Mouse (Mus musculus) hematopoietic stem cell, adult 5-6 weeks (primary cell): ENCODE measurements around the gene Krt7. TPM values are rescaled to one million over a fixed set of nuclear protein-coding genes. Genes with fewer than 3 reads are reported as not detected.

ENCODE experiments used
- ATAC-seq, 2 experiments: fragments of 125-278 bp in 1 of 2; replicated peaks in 1 of 2; 2 replicates each; pipeline ENCODE4 v1.8.0; 2016 to 2017; ENCODE audit warnings: inconsistent platforms in 2 of 2, mild to moderate bottlenecking in 2 of 2, moderate number of reproducible peaks in 2 of 2, low read depth in 1 of 2, moderate TSS enrichment in 1 of 2; ENCODE audit not compliant: low FRiP score in 2 of 2, poor library complexity in 2 of 2, severe bottlenecking in 2 of 2, insufficient read depth in 1 of 2, low TSS enrichment in 1 of 2
- total RNA-seq: library from RNA; stranded (forward); fragments of 172-1452, 232-1000 nt; gene quantifications from 2 replicates; pipeline ENCODE4 v1.2.3, GENCODE M21; 2017

The Krt7 gene
- total RNA-seq = 11.5 and 13.9 TPM in 2 replicates

DNA sequence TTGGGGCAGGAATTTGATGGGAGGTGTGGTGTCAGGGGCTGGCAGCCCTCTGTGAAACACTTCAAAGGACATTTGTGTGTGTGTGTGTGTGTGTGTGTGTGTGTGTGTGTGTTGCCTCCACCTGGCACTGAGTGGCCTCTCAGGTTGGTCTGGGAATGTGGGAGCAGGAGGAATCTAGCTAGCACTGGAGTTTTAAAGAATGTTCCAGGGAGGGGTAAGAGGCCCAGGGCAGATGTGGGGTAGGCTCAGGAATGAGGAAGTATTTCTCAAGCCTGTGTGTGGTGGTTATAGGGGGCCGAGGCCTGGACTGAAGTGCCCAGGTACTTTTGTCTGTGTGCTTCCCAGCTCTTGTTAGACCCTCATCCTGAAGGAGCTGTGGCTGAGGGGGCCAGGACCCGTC, at the start of gene Krt7:
Krt7 (plus strand) TSS at position 269 of the 400 bp plus-strand sequence.
- peak; percentile 74 to 80 for ATAC-seq

DNA sequence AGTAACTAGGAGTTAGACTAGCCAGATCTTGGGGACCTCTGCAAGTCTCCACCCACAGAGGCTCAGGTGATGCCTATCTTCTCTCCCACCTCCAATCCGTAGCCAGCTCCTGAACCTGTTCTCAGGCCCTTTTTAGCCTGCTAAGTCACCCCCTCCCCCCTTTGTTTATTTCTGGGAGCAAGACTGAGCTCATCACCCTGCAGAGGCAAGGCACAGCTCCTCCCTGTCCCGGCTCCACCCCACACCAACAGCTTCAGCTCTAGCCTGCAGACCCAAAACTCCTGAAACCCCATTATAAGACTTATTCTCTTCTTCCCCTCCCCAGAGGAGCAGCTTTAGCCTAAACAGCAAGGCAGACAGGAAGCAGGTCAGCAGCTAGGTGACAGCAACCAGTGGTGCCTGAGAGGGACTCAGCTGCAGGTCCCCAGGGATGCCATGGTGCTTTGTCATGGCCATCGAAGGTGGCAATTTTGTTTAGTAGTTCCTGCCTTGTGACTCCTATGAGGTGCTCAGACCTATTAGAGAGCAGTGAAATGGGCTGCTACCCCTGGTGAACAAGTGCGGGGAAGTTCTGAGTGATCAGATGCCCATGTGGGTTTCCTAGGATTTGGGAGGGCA, 48.3 kb upstream of the Krt7 start:
- no peak for ATAC-seq

DNA sequence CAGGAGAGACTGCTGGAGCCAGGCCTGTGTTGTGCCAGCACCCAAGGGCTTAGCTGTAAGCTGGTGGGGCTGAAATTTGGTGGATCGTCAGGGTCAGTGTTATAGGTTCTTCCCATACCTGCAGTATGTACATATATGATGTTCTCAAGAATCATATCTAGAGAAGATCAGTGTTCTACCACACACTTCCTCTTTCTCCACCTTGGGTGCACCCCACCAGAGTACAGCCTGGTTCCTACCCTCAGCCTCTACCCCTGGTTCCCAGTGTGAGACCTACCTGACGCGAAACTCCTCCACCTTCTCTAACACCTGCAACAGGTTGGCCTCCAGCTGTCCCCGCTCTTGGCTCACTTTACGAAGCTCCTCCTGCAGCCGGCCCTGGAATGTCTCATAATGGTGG, 46.9 kb upstream of the Krt7 start:
- ATAC-seq = peak in 1 of 2 experiments; percentile 33; a peak in 1 of 4 replicates

DNA sequence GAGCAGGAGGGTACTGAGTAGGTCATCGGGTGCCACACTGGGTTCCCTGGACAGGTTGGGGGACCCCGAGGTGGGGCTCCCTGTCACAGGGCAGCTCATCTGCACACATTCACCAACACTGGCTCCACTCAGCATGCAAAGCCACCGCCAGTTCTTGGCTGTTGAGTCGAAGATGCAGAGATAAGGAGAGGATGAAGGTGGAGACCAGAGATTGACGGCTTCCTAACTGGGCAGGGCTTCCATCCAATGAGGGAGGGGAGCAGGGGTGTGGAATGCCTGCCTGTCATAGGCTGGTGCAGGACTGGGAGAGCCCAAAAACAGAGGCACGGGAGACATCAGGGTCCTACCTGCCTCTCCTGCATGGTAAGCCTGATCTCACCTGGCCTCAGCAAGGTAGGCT, 46.4 kb upstream of the Krt7 start:
- ATAC-seq = 0 out of 4 replicates have a peak, but pooled peaks of 1 of the 2 experiments have one; percentile 12

DNA sequence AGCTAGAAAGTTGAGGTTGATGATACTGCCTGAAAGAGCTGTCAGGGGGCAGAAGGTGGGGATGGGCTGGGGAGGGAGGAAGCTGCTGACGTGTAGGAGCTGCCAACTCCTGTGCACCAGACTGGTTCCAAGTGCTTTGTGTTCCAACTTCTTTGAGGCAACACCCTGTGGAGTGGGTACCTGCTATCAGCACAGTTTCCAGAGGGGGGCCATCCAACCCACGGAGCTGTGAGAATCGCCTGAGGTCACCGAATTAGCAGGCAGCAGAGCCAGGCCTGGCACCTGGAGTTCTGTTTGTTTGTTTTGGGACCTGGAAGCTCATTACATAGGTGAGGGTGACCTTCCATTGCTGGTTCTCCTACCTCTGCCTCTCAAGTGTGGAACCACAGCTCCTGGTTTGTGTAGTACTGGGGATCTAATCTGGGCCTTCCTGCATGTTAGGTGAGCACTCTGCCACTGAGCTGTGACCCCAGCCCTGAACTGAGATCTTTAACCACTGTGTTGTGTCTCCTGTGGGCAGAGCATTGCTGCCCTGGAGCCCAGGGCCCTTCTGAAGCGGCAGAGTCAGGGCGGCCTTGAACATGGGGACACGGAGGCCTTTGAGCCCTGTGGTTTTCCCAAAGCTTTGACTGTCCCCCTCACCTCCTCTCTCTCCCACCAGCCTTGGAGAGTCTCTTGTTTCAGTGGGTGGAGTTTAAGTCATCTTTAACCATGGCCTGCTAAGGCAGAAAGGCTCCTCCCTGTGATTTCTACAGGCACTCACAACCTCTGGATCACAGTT, 45.8 kb upstream of the Krt7 start:
- ATAC-seq = no peak

DNA sequence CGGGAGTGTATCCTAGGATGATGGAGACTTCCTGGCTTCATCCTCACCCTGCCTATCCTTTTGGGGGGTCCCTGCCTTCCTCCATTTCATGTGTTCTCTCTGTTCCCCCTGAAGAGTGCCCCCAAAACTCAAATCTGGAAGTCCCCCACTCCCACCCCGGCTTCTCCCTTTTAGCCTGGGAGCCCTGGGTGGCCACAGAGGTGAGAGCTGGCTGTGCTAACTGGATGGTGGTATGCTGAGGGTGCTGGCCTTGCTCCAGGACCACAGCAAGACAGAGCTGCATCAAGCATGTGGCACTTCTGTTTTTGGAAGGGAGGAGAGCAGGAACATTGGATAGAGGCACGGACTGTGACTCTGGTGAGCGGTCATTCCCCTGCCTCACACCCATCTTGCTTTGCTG, 45.1 kb upstream of the Krt7 start:
- ATAC-seq = no peak

DNA sequence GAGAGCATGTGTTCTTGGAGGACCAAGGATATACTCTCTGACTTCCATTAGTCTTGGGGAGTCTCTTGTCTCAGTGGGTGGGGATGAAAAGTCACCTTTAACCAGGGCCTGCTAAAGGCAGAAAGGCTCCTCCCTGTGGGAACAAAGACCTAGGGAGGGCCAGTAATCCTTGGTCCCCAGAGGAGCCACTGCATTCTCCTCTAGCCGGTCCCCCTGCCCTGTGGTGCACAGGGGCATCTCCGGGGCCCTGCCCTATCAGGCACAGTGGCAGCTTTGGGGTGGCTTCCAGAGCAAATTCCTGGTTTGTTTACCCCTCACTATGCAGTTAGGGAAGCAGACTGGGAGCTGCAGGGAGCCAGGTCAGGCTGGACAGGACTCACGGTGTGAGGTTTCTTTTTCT, 44.4 kb upstream of the Krt7 start:
- no peak for ATAC-seq

DNA sequence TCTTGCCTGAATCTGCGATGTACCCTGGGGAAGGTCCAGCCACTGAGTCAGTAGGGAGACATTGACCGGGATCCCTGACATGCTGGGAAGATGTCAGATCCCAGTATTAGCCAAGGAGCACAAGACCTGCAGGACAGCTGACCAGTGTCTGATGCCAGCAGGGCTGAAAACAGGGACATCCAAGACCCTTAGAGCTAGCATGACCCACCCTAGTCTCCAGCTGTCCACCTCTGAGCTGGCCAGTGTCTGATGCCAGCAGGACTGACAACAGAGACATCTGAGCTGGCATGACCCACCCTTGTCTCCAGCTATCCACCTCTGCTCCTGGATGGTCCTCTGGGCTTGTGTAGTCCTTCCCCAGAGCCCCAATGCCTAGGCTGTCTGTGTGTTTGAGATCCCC, 43.9 kb upstream of the Krt7 start:
- ATAC-seq = no peak

DNA sequence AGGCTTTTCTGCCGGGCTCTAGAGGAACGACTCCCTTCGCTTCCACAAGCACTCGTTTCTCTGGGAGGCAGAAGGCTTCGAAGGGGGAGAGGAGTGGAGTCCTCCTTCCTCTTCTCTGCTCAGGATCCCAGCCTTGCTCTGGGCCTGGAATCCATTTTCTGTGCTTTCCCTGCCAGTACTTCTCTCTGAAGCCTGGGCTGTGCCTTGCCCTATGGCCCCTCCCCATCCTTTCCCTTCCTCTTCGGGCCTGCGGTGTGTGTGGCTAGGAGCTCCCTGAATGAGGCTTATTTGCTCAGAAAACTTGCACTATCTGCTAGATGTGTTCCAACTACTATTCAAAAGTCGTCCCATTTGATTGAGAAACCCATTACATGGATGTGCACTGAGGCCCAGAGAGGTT, 43.3 kb upstream of the Krt7 start:
- peak in 1 of 2 experiments; percentile 44; a peak in 2 of 4 replicates for ATAC-seq

DNA sequence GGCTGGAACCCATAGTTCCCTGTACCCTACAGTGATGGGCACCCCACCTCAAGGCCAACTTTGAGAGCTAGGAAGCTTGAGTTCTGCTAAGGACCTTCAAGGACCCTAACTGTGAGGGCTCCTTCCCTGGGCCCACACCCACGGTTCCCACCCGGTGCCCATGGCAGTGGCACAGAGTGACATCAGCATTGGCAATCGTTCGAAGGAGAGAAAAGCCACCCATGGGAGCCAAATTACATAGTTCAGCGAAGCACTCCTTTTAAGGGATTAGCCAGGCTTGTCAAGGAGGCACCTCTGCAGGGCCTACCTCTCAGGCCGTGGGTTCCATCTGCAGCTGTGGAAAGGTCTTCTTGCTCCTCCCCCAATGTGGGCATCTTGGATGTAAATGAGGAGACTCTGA, 42.8 kb upstream of the Krt7 start:
- ATAC-seq = no peak

DNA sequence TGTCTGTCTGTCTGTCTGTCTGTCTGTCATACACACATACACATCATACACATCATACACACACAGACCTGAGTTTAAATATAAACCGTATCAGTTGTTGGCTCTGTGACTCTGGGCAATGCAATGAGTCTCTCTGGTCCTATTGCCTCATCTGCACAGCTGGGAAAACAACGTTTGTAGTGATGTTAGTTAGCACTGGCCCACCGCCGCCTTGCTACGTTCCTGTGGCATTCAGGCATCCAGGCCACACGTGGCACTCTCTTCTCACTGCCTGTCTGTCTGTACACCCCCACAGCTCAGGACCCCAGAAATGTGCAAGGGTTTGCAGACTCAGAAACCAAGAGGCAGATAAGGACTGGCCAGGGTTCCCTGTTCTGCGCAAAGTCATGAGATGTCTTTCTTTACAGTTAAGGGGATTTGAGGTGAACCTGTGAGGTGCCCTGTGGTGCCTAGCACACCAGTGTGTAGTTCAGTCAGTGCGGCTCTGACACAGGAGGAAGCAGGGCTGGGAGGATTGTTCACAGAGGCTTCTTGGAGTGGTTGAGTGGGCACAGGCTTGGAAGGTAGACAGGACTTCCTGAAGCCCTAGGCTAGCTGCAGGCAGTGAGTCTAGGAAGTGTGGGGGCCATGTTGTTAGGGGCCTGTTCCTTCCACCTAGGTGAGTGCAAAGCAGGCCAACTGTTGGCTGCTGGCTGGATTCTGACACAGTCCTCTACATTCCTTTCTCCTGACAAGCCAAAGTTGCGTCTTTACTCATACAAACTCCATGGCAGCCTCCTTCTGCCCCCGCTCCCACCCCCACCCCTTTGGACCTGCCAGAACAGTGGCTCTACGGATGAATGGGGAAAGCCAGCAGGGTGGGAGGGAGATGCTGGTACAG, 42.1 kb upstream of the Krt7 start:
- ATAC-seq = no peak

DNA sequence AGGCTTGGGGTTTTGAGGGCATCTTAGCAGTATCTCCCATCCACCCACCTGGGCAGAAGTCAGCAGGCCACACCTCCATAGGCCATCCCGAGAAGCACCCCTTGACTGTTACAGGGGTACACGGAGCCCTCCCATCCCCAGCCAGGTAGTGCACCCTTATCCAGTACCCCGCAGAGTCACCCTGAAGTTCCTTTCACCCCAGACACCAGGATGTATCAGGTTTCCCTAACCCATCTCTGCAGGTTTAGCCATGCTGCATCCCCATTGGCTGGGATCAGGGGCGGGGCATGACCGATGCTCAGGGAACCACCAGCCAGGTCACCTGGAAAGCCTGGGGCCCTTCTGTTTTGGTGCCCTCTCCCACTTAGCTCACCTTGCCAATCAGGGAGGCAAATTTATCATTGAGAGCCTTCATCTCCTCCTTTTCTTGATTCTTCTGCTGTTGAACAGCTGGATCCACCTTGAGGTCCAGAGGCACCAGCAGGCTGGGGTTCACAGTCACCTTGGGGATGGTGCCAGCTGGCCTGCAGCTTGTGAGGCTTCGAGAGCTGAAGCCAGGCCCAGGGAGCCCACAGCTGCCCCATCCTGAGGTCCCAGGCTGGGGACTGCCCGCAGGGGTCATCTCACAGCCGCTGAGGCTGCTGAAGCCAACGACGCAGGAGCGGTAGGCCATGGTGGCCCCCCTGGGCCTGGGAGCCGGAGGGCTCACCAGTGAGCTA, 41.3 kb upstream of the Krt7 start:
- ATAC-seq = no peak

DNA sequence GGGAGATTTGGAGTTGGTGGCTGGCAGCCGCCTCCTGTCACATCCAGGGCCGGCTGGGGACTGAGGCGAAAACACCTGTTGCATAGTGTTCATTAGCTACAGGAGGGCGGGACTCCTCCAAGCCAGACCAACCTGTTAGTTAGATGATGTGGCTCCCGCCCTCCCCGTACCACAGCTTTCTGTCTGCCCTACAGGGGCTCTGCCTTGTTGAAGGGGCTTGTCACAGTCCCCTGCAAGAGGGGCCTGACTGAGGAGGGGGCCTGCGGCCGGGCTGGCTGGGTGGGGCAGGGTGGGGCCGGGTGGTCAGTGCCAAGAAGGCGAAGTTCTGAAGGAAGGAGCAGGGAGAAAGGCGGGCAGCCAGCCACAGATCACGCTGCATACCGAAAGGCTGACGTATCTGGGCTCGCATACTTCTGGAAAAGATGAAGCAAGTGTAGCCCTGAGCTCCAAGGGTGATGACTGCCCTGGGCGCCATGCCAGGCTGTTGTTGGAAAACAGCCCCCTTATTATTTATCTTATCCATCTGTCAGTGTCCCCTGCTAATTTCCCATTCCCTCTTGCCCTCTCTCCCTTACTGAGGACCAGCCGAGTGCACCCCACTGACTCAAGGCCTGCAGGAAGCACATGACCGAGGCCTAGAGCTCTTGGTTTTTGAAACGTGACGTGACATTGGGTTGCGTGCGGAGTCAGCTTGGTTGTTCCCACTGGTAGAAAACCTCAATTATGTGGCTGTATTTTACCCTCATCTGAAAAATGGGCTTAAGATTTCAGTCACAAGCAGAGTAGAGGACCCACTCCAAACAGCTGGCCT, 40.5 kb upstream of the Krt7 start, which contains the start of gene Krt80:
Krt80 (minus strand) TSS at position 62 of the 811 bp plus-strand sequence.
- no peak for ATAC-seq

DNA sequence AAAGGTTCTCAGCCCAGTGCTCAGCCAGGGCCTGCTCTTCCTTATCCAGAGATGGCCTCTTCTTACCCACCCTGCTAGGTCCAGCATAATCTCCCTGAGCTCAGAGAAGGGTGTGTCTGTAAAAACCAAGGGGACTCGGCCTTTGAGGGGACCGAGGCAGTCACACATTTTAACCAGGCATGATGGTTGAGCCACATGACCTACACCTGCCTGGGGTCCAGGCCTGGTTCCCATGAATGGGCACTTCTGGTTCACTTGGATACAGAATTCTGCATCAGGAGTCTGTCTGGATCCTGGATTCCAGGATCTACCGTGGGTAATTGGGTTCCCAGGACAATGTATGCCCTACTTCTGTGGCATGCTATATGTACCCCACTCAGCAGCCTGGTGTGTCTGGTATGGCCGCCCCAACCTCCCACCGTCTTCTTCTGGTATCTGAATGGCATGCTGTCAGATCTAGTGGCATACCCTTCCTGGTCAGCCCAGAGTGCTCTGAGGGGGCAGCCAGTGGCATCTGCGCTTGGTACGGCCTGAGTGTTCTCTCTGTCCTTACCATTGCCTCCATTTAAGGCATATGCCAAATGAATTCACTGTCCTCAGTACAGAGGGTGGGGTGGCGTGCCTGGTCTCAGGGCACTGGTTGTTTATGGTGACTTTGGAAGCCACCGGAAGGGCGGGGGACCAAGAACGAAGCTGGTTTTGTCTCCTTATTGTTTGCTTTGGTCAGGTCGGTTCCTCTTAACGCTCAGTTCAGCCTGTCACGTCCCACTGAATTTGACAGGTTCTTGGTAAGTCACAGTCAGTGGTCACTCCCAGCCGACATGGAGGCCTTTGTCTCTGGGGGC, 39.5 kb upstream of the Krt7 start:
- no peak for ATAC-seq

DNA sequence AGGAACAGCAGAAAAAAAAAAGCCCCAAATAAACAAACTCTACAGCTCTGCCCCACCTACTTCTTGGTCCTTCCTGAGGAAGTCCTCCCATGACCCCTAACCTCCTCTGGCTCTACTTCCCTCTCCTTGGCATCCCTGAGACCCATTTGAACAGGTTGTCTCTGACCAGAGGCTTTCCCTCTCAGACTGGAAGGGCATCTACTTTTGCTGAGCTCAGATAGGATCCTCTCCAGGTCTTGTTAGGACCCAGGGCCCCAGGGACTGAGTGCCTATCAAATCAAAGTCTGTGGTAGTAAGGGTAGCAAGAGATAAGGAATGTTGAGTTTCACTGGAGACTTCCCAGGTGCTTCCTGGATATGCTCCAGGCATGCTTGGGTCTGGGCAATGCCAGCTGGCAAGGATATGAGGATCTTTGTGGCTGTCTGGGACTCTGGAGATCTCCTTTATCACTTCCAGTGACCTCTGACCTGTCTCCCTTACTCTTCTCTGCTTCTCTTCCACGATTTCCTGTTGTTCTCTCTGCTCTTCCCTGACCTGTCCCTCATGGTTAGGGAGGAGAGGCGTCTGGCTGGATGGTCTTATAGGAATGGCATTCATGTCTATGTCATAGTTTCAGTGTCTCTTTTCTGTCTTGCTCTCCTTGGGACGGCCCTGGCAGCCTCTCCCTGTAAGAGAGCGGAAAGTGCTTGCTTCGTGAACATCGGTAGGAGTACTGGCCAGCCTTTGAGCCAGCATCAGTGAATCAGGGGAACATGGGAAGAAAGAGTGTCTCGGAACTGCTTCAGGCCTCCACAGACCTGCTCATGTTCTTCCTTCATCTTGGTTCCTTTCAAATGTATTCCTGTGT, 38.5 kb upstream of the Krt7 start:
- ATAC-seq = no peak
